Mouse (Mus musculus): ENCODE results near the gene Ccdc57.
"Not testable (repeated sequence)": the region's sequence is repeated elsewhere in the genome, so short reads cannot be mapped to it uniquely, and the experiment has no call there.

Ccdc57 gene

DNA sequence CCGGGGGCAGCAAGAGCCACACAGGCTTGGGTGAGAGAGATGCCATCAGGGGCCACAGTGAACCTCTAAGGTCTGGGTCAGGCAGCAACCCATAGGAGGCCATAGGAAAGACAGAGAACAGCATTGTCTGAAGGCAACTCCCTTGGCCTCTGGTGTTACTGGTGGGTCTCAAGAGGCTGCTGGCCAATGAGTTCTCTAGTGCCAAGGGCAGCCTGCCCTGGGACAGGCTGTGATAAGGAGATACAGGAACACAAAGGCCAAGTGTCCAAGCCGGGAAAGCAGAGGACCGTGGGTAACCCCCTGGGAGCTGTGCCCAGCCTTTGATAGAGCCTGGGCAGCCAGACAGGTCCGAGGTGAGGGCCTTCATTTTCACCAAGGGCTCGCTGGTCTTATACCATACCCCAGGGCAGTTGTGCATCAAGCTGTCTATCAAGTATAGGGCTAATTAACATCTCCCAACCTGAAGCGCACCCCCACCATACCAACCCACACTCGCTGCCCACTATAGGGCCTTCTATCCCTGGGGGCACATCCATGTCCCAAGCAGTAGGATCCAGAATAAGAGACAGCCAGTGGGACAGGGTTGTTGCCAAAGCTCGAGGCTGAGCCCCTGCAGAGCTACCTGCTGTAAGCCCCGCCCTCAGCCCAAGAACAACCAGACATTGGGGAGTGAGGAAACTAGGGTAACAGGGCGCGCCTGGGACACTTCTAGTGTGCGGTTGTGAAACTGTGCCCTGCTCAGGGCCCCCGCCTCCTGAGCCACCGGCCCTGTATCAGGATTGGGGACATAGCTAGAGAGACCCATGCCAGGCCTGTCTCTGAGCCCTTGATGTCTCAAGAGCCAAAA is 111.4 kb downstream of the Ccdc57 start:
- DNase-seq (ENCODE audit: low spot score in 2 of 2), result no peak

DNA sequence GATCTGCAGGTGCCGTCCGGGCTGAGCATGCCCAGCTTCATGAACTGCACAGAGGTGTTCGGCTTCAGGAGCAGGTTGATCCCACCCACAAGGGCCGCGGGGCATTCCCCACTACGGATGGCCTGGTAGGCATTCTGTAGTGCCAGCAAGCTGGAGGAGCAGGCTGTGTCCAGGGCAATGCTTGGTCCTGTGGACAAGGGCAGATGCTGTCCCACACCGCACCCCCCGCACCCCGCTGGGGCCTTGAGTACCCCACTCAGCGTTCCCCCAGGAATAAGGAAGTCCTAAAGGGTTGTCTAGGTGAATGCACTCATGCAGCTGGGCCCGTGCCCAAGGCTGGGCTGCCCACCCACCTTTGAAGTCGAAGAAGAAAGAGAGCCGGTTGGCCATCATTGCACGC is 112.1 kb downstream of the Ccdc57 start:
- no peak for DNase-seq (ENCODE audit: low spot score in 2 of 2)

DNA sequence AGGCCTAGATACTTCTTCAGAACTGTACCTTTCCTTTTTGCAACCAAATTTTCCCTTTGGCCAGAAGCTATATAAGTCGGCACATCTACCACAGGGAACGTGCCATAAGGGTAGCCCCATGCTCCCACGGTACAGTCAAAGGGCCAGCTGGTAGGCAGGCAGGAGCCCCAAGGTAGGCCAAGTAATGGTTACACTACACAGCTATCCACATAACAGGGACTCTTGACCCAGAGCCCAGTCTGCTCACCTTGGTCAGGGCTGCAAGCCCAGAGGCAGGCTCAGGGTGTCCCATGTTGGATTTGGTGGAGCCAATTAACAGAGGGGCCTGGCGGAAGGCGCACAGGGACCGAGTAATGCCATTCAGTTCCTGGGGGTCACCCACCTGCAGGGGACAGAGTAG is 113.1 kb downstream of the Ccdc57 start:
- no peak for DNase-seq (ENCODE audit: low spot score in 2 of 2)

DNA sequence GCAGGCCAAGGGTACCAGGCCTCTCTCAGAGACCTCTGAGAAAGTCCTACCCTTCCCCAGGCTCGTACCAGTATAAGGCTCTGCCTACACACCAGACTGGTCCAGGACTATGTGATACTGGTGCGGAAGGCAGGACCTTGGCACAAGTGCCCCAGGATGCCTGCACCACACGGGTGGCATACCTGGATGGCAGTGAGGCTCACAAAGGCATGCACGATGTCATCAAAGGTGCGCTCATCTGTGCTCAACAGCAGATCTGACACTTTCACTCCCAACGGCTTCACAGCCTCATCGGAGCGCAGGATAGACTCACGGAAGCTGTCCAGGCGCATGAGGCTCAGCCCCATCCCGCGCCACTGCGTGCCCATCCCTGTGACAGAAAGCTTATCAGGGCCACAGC is 114.4 kb downstream of the Ccdc57 start:
- no peak for DNase-seq (ENCODE audit: low spot score in 2 of 2)

DNA sequence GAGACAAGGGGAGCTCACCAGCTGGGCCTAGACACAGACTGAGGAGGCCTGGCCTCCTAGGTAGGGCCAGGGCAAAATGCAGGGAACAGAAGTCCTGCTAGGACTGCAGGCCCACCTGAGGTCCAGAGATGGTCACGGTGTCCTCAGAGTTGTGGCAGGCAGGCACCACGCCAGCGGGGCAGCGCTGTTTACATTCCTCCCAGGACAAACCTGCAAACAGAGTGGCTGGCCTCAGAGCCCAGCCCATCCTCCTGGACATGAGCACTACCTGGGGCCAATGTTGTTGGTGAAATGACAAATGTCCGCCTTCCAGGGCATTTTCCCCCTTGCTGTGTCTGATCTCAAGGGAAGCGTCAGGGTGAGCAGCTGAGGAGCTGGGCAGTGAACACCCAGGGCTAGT is 115.3 kb downstream of the Ccdc57 start:
- no peak for DNase-seq (ENCODE audit: low spot score in 2 of 2)

DNA sequence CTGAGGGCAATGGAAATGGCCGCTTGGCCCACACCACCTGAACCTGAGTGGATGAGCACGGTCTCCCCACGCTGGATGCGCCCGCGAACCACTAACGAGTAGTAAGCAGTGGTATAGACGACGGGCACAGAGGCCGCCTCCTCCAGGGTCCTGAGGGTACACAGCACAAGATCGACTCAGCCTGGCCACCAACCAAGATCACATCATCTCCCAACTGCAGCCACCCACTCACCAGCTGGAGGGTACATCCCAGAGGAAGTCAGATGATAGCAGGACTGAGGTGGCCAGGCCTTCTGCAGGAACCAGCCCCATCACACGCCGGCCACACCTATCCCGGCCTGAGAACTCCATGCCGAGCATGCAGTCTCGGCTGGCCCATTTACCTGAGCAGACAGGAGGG is 120.6 kb downstream of the Ccdc57 start:
- no peak for DNase-seq (ENCODE audit: low spot score in 2 of 2)

DNA sequence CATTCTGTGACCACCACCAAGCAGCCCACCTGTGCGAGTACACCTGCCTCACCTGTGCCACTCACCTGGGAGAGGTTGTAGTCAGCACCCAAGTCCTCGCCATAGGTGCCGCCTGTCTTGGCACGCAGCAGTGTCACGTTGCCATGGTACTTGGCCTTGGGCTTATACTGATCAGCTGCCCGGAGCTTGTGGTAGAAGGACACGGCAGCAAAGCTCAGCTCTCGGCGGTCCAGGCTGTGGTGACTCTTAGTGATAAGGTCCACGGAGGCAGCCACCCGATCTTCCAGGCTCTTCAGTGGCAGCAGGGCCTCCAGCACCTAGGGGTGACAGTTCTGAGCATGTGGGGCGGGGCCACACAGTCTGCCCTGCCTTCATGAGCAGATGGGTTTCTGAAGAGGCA is 124.7 kb downstream of the Ccdc57 start:
- no peak for DNase-seq (ENCODE audit: low spot score in 2 of 2)

DNA sequence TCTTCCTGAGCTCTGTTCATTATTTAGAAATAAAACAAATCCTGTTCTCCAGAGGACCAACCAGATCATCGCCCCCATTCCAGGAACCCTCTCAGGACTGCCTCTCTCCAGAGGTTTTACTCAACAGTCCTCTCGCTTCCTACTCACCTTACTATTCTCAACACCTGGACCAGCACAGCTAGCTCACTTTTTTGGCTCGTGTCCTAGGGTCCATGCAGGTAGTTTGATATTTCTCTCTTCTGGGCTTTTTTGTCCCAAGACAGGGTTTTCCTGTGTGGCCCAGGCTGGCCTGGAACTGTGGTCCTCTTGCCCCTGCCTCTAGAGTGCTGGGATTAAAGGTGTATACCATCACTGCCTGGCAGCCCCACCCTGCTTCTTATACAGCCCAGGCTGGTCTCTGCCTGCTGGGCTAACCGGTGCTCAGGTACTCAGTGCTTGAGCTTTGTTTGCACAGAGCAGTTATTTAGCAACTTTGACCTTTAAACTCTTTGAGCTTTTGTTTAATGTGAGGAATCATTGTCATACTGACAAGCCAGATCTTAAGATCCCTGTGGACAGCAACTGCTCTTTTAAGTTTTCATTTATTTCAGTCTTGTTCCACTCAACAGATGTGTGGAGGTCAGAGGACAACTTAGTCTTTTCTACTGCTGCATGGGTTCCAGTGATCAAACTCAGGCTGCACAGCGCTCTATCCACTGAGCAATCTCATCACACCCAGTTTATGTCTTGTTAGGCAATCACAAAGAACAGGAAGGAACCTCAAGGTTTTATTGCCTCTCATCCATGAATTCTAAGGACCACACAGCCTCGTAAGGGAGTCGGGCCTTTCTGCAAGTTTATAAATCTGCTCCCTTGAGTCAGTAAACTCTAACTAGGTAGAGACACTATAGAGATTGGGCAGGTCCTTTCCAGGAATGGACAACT is 127.0 kb downstream of the Ccdc57 start:
- DNase-seq (ENCODE audit: low spot score in 2 of 2), result no peak

DNA sequence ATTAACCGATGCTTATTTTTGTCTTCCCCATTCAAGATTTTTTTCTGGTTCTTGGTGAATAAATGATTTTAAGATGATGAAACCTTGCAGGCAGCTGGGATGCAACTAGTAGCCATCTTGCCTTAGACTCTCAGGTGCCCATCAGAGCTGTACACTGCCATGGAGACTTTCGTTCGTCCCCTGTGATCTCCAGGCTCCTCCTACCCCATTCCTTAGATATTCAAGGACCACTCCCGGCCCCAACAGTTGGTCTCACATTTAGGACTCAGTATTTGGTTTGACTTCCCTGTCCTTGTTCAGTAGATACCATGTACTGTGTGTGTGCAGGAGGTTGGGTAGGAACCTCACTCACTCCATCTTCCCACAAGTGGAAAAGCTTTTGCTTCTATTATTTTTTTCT is 127.9 kb downstream of the Ccdc57 start:
- no peak for DNase-seq (ENCODE audit: low spot score in 2 of 2)

DNA sequence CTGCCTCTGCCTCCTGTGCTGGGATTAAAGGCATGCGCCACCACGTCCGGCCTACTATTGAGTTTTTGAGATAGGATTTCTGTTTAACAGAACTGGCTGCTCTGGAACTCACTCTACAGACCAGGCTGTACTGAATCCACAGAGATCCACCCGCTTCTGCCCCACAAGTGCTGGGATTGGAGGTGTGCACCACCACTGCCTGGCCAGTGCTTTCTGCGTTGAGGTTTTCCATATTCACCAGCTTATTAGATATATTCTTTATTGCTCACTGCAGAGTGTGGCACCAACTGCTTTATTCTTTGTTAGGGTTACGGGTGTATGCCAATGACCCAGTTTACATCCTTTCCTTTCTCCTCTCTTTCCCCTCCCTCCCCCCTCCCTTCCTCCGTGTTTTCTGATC is 128.4 kb downstream of the Ccdc57 start:
- no peak for DNase-seq (ENCODE audit: low spot score in 2 of 2)

DNA sequence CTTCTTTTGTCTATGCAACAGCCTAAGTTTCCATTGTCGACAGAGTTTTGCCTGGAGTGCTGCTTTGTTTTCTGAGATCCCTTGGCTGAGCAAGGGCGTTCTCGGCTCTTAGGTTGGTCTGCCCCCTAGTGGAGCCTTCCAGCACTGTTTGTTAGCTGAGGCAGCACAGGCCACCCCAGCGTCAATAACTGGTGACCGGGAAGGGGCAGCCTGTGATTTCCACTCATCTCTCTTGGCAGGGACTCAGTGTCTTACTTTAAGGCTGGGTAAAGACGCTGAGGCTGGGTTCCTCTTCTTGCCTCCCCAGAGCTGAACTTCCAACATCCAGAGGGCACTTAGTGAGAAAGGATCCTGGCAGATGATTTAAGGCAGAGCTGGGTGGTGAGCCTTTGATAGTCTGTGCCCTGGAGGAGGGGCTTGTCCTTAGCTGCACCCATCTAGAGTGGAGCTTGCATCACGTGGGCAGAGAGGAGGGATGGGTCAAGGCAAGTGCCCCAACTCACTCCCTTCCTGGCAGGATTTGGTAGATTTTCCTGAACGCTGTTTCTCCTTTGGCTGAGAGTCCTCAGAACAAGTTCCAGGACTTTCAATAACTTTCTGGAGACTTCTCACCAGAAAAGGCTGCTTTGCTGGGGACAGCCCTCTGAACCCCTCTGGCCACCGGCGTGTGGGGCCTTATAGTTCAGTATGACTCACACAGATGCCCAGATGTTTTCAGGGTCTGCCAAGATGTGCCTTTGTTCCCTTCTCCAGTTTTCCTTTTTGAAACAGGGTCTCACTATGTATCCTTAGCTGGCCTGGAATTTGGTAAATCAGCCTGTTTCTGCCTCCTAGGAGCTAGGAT is 132.4 kb downstream of the Ccdc57 start:
- DNase-seq (ENCODE audit: low spot score in 2 of 2), result peak; percentile 75 to 82

DNA sequence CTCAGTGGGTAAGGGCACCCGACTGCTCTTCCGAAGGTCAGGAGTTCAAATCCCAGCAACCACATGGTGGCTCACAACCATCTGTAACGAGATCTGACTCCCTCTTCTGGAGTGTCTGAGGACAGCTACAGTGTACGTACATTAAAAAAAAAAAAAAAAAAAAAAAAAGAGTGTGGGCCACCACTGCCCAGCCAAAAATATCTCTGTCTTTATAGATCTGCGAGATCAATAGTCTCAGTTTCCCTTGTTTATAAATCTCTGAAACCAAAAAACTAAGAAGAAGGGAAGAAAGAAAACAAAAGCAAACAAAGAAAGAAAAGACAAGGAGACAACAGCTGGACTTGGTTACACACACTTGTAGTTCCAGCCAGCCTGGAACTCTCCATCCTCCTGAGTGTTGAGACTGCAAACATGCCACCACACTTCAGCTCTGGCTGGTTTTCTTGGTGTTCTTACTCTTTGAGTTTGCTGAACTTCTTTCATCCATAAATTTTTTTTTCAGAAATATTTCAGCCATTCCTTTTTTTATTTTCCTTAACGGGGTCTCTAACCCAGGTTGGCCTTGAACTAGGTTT is 133.3 kb downstream of the Ccdc57 start:
- no peak for DNase-seq (ENCODE audit: low spot score in 2 of 2)

DNA sequence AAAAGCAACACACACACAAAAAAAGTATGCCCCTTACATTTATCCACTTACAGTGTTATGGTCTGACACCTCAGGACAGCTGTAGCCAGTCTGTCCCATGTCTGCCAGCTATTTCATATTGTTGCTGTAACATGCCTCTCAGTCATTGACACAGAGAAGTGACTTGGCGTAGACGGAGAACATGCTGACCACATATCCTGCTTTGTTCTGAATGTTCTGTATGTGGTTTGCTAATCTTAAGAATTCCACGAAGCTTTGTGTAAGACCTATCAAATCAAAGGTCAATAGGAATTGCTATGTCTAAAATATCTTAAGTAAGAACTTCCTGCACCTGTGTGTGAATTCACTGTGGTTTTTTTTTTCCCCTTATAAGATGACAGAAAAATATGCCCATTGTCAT is 134.4 kb downstream of the Ccdc57 start:
- DNase-seq (ENCODE audit: low spot score in 2 of 2), result no peak

DNA sequence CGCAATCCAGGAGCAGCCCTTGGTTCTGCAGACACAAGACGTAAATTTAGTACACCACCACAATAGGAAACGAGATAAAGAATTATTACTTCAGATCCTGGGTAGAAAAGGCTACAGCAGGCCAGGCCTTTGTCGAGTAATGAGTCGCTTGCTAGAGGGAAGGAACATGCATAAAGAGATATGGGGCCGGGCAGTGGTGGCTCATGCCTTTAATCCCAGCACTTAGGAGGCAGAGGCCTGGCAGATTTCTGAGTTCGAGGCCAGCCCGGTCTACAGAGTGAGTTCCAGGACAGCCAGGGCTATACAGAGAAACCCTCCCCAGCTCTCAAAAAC is 136.1 kb downstream of the Ccdc57 start:
- no peak for DNase-seq (ENCODE audit: low spot score in 2 of 2)

DNA sequence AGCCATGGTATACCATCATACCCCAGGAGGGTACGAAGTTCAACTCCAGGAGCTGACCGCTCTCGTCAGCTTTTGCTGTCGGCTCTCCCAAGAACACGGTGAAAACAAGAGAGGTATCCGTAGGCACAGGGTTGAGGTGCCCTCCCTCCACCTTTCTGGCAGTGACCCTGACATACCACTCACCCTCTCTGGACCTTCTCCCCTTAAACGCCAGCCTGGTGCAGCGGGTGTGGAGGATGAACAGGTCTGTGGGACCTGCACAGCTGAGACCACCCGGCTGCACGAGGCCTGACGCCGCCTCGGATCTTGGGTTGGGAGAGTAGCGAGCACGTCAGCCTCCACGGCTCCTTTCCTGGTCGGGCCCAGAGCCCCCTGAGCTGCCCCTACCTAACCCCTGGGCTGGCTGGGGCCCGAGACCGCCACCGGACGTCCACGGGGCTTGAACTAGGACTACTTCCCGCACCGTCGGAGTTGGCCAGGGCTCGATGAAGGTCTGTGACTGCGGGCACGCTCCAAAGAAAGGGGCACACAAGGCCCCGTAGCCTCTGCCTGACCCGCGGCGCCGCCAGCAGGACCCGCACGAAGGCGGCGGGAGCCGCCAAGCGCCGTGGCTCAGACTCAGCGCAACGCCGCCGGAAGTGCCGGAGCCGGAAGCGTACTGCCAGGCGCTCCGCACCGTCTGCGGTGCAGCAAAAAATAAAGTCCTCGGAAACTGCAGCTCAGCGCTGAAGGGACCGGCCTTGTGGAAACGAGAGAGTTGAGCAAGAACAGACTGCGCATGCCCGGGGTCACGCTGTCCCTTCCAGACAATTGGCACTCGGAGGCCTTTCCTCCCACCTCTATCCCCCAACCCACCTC is 136.7 kb downstream of the Ccdc57 start, which contains the start of gene Dus1l:
TSS of gene Dus1l (minus strand) at position 648 of the 858 bp plus-strand sequence.
- peak; percentile 94 to 96 for DNase-seq (ENCODE audit: low spot score in 2 of 2)

DNA sequence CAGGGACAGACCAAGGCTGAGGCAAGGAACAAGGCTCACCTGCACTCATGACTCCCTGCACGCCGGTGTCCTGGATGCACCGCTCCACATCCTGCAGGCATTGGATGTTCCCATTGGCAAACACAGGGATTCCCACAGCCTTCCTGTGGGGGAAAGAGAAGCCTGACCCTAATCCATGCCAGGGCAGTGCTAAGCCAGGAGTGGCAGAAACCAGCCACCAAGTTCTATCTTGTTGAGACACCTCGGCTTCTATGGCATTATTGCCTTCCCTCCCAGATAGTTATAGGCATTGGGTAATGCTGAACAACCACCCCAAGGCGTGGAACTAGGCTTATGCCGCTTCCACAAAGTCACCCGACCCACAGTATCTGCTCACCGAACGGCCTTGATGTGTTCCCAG is 140.0 kb downstream of the Ccdc57 start:
- DNase-seq (ENCODE audit: low spot score in 2 of 2), result no peak

DNA sequence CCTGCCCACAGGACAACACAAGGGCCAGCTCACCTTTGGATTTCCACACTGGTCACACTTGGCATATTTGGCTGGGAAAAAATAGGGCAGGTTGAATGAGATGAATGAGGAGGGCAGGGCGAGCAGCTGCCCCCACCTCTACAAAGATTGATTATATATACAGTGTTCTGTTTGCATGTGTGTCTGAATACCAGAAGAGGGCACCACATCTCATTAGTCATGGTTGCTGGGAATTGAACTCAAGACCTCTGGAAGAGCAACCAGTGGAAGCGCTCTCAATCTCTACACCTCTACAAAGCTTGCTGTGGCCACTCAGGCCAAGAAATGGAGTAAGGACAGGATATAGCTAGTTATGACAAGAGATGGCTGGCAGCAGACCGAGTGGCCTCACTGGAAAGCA is 142.9 kb downstream of the Ccdc57 start:
- DNase-seq (ENCODE audit: low spot score in 2 of 2), result no peak

DNA sequence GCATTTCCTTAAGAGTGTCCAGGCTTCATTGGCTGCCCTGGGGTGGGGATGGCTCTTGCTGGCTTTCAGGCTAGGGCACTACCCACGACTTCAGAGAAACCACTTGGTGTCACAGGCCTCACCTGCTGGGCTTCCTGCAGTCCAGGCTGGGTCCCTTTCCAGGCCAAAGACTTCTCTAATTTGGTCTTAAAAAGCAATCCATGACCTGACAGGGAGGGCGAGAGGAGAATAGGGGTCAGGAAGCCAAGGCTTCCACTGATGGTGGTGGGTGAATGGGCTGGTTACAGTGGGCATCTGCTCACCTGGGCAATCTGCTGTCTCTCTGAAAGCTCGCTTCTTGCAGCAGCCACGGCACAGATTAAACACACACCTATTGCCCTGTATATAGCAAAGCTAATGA is 143.3 kb downstream of the Ccdc57 start:
- no peak for DNase-seq (ENCODE audit: low spot score in 2 of 2)

DNA sequence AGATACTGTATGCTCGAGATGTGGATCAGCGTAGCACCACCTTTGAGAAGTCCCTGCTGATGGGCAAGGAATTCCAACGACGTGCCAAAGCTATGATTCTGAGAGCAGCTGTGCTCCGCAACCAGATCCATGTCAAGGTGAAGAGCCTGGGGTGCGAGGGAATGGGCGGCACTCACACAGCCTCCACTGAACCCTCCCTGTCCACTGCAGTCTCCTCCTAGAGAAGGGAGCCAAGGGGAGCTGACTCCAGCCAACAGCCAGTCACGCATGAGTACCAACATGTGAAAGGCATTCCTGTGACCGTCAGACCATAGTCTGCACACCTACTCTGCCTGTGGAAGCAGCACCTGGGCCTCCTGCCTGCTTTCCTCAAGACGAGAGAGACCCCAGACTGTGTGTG is 144.2 kb downstream of the Ccdc57 start:
- DNase-seq (ENCODE audit: low spot score in 2 of 2), result not testable (repeated sequence)

DNA sequence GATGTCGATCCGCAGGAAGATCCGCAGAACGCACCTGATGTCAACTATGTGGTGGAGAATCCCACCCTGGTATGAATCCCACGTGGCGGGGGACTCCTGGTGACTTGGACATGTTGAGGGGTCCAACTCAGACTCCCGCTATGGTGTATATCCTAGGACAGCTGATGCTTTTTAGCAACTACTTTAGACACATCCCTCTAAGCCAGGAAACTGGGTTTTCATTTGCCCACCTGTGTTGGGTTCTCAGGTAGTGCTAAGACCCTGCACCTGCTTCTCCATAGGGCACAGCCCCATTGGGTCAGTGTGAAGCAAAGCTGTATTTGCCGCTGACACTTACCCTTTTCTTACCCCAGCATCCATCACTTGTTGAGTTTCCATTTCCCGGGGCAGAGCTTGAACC is 147.5 kb downstream of the Ccdc57 start:
- DNase-seq (ENCODE audit: low spot score in 2 of 2), result no peak

All from natural killer cell, adult 2 months (primary cell).